Mouse (Mus musculus): ENCODE results near the gene Tmem248. TPM values are rescaled to one million over a fixed set of nuclear protein-coding genes. Genes with fewer than 3 reads are reported as not detected.

The Tmem248 gene
- polyA plus RNA-seq, 1 experiment from 2014 or later = 45.9 TPM

DNA sequence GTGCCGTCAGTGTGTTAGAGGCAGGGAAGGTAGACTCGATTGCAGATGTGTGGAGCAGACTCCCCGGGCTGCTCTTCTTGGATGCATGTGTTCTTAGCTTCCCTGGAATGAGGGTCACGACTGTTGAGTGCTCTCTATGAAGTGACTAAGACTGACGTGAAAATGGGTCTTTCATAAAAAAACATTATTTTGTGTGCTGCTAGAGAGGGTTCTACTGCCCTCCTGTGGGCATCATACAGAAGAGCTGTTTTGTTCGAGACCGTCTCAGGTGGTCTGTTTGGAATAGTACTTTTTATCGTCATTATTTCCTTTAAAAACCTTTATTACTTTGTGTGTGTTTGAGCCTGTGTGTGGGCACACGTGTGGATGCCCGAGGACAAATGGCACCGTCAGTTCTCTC lies 46.6 kb downstream of the Tmem248 start:
- Histone ChIP-seq H3K4me2 (replicated peaks; ENCODE audit: low read depth, low read length) (no peak overlapping the region), H3K9ac (ENCODE audit: low read depth, low read length) (no peak overlapping the region), H3K27me3 (ENCODE audit: control insufficient read depth, insufficient read depth, low read length) (no peaks in the 10 kb centered on the region), H3K36me3 (ENCODE audit: control insufficient read depth, insufficient read depth, low read length) (peaks cover 36% of the 10 kb centered on the region), H3K4me1 (ENCODE audit: control insufficient read depth, insufficient read depth, low read length) (no peaks in the 10 kb centered on the region), H3K9me3 (ENCODE audit: control insufficient read depth, low read length) (no peaks in the 10 kb centered on the region), H3K4me3 (ENCODE audit: low read length) (no peak overlapping the region), H3K27ac (ENCODE audit: low read depth, low read length) (no peak overlapping the region)
- ATAC-seq (ENCODE audit: low FRiP score, low TSS enrichment) = no peak
- WGBS = 76% methylated on average over 11 of the region's 11 CpGs

DNA sequence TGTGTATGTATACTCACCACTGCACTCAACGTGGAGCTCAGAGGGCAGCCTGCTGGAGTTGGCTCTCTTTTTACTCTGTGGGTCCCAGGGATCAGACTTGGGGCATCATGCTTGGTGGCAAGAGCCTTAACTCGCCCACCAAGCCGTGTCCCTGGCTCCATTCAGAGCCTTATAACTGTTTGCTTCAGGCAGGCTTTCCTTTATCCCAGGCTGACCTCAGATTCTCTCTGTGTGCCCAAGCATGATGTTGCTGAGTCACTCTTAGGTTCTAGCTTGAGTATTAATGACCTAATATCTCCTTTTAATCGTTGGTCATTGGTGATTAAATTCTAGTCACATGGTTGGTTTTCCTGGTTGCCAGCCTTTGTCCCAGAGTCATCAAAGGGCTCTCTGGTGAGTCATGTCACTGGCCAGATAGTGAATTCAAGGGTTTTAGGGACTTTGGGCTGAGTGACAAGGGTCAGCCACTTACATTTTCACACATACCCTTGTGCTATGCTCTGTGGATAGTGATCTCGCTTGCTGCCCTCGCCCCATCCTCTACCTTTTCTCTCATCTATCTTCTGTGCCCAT lies 47.6 kb downstream of the Tmem248 start:
- no peak for ATAC-seq (ENCODE audit: low FRiP score, low TSS enrichment)
- Histone ChIP-seq H3K36me3 (ENCODE audit: control insufficient read depth, insufficient read depth, low read length) (peaks cover 41% of the 10 kb centered on the region), H3K9me3 (ENCODE audit: control insufficient read depth, low read length) (no peaks in the 10 kb centered on the region), H3K27me3 (ENCODE audit: control insufficient read depth, insufficient read depth, low read length) (no peaks in the 10 kb centered on the region), H3K4me3 (ENCODE audit: low read length) (no peak overlapping the region), H3K4me1 (ENCODE audit: control insufficient read depth, insufficient read depth, low read length) (no peaks in the 10 kb centered on the region), H3K4me2 (replicated peaks; ENCODE audit: low read depth, low read length) (no peak overlapping the region), H3K9ac (ENCODE audit: low read depth, low read length) (no peak overlapping the region), H3K27ac (ENCODE audit: low read depth, low read length) (no peak overlapping the region)
- WGBS = 85% methylated on average over 6 of the region's 6 CpGs

- H3K36me3 ChIP-seq (ENCODE audit: control insufficient read depth, insufficient read depth, low read length) = peaks cover 54% of the 10 kb centered on the region
- WGBS = 90% methylated on average over 7 of the region's 7 CpGs
Observed at GRCm38 (mm10) chr5:130266651-130267050, 49.8 kb downstream of the Tmem248 start.

DNA sequence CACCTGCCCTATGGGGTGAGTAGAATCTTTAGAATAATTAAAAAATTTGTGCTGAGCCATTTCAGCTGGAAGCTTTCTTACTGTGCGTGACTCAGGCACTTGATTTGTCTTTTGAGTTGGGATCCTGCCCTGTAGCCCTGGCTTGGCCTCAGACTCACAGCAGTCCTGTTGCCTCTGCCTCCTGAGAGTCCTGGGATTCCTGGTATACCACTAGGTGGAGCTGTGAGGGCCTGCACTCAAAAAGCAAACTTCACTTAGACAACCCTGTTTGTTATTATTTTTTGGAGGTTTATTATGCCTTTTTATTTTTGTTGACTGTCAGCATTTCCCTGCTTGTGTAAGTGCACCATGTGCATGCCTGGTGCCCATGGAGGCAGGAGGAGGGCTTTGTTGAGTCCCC lies 50.4 kb downstream of the Tmem248 start:
- no peaks in the 10 kb centered on the region for H3K4me1 ChIP-seq (ENCODE audit: control insufficient read depth, insufficient read depth, low read length)
- H3K4me2 ChIP-seq (replicated peaks; ENCODE audit: low read depth, low read length) = no peak overlapping the region
- no peak for ATAC-seq (ENCODE audit: low FRiP score, low TSS enrichment)
- no peak overlapping the region for H3K4me3 ChIP-seq (ENCODE audit: low read length)
- no peaks in the 10 kb centered on the region for H3K9me3 ChIP-seq (ENCODE audit: control insufficient read depth, low read length)
- H3K36me3 ChIP-seq (ENCODE audit: control insufficient read depth, insufficient read depth, low read length) = peaks cover 59% of the 10 kb centered on the region
- no peak overlapping the region for H3K27ac ChIP-seq (ENCODE audit: low read depth, low read length)
- WGBS = 100% methylated on average over 1 of the region's 1 CpGs
- no peak overlapping the region for H3K9ac ChIP-seq (ENCODE audit: low read depth, low read length)
- H3K27me3 ChIP-seq (ENCODE audit: control insufficient read depth, insufficient read depth, low read length) = no peaks in the 10 kb centered on the region

More at GRCm38 (mm10) chr5:130266651-130267050, 49.8 kb downstream of the Tmem248 start:
- Histone ChIP-seq H3K4me1 (ENCODE audit: control insufficient read depth, insufficient read depth, low read length) (no peaks in the 10 kb centered on the region), H3K4me3 (ENCODE audit: low read length) (no peak overlapping the region), H3K27ac (ENCODE audit: low read depth, low read length) (no peak overlapping the region), H3K27me3 (ENCODE audit: control insufficient read depth, insufficient read depth, low read length) (no peaks in the 10 kb centered on the region), H3K4me2 (replicated peaks; ENCODE audit: low read depth, low read length) (no peak overlapping the region), H3K9me3 (ENCODE audit: control insufficient read depth, low read length) (no peaks in the 10 kb centered on the region), H3K9ac (ENCODE audit: low read depth, low read length) (no peak overlapping the region)
- no peak for ATAC-seq (ENCODE audit: low FRiP score, low TSS enrichment)

DNA sequence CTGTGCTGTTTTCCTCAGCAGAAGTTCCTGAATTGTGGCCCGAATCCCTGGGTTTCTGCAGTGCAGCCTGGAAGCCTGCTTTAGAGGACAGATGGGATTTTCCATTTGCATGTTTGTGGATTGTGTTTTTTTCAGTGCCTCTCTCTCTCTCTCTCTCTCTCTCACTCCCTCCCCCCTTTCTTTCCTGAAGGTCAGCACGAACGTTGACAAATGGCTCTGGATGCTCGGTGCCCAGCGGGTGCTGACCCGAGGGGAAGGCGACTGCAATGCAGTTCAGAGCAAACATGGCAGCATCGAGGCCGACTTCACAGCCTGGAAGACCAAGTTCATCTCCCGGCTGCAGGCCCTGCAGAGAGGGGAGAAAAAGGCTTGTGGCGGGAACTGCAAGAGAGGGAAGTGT lies 52.1 kb downstream of the Tmem248 start:
- H3K4me3 ChIP-seq (ENCODE audit: low read length) = no peak overlapping the region
- H3K27ac ChIP-seq (ENCODE audit: low read depth, low read length) = no peak overlapping the region
- whole genome bisulfite sequencing = 84% methylated on average over 11 of the region's 11 CpGs
- H3K9ac ChIP-seq (ENCODE audit: low read depth, low read length) = no peak overlapping the region
- ATAC-seq (ENCODE audit: low FRiP score, low TSS enrichment) = no peak
- no peak overlapping the region for H3K4me2 ChIP-seq (replicated peaks; ENCODE audit: low read depth, low read length)
- peaks cover 59% of the 10 kb centered on the region for H3K36me3 ChIP-seq (ENCODE audit: control insufficient read depth, insufficient read depth, low read length)
- no peaks in the 10 kb centered on the region for H3K27me3 ChIP-seq (ENCODE audit: control insufficient read depth, insufficient read depth, low read length)
- H3K9me3 ChIP-seq (ENCODE audit: control insufficient read depth, low read length) = no peaks in the 10 kb centered on the region
- no peaks in the 10 kb centered on the region for H3K4me1 ChIP-seq (ENCODE audit: control insufficient read depth, insufficient read depth, low read length)

GRCm38 (mm10) chr5:130272344-130272743 lies 55.5 kb downstream of the Tmem248 start:
- WGBS = 97% methylated on average over 1 of the region's 1 CpGs
- no peak overlapping the region for H3K9ac ChIP-seq (ENCODE audit: low read depth, low read length)
- no peak for ATAC-seq (ENCODE audit: low FRiP score, low TSS enrichment)
- H3K36me3 ChIP-seq (ENCODE audit: control insufficient read depth, insufficient read depth, low read length) = peaks cover 60% of the 10 kb centered on the region
- H3K4me1 ChIP-seq (ENCODE audit: control insufficient read depth, insufficient read depth, low read length) = no peaks in the 10 kb centered on the region
- no peak overlapping the region for H3K27ac ChIP-seq (ENCODE audit: low read depth, low read length)
- H3K9me3 ChIP-seq (ENCODE audit: control insufficient read depth, low read length) = no peaks in the 10 kb centered on the region
- H3K27me3 ChIP-seq (ENCODE audit: control insufficient read depth, insufficient read depth, low read length) = no peaks in the 10 kb centered on the region
- H3K4me3 ChIP-seq (ENCODE audit: low read length) = no peak overlapping the region
- H3K4me2 ChIP-seq (replicated peaks; ENCODE audit: low read depth, low read length) = no peak overlapping the region

GRCm38 (mm10) chr5:130273046-130273445 lies 56.2 kb downstream of the Tmem248 start:
- Histone ChIP-seq H3K4me3 (ENCODE audit: low read length) (no peak overlapping the region), H3K9ac (ENCODE audit: low read depth, low read length) (no peak overlapping the region), H3K36me3 (ENCODE audit: control insufficient read depth, insufficient read depth, low read length) (peaks cover 59% of the 10 kb centered on the region), H3K4me1 (ENCODE audit: control insufficient read depth, insufficient read depth, low read length) (no peaks in the 10 kb centered on the region), H3K27me3 (ENCODE audit: control insufficient read depth, insufficient read depth, low read length) (no peaks in the 10 kb centered on the region), H3K4me2 (replicated peaks; ENCODE audit: low read depth, low read length) (no peak overlapping the region), H3K27ac (ENCODE audit: low read depth, low read length) (no peak overlapping the region), H3K9me3 (ENCODE audit: control insufficient read depth, low read length) (no peaks in the 10 kb centered on the region)
- 90% methylated on average over 6 of the region's 6 CpGs for WGBS
- ATAC-seq (ENCODE audit: low FRiP score, low TSS enrichment) = no peak

DNA sequence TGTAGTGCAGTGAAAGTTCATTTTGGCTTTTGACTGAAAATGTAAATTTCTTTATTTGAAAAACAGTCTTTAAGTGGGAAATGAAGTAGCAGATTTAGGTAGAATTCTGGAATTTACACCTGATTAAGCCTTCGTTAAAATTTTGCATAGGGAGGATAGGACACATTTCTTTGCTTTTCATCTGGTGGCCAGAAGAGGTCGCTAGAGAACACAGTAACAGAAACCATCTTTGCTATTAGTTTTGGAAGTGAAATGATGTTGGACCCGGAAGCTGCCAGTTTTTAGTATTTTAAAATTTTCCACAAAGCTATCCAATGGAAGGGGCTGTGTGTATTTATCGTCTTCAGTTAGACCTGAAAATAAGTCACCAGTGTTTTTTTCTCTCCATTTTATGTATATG lies 58.6 kb downstream of the Tmem248 start:
- H3K27ac ChIP-seq (ENCODE audit: low read depth, low read length) = no peak overlapping the region
- H3K9ac ChIP-seq (ENCODE audit: low read depth, low read length) = no peak overlapping the region
- H3K4me2 ChIP-seq (replicated peaks; ENCODE audit: low read depth, low read length) = no peak overlapping the region
- H3K4me1 ChIP-seq (ENCODE audit: control insufficient read depth, insufficient read depth, low read length) = no peaks in the 10 kb centered on the region
- H3K4me3 ChIP-seq (ENCODE audit: low read length) = no peak overlapping the region
- peaks cover 51% of the 10 kb centered on the region for H3K36me3 ChIP-seq (ENCODE audit: control insufficient read depth, insufficient read depth, low read length)
- no peaks in the 10 kb centered on the region for H3K9me3 ChIP-seq (ENCODE audit: control insufficient read depth, low read length)
- ATAC-seq (ENCODE audit: low FRiP score, low TSS enrichment) = no peak
- 50% methylated on average over 4 of the region's 4 CpGs for WGBS
- H3K27me3 ChIP-seq (ENCODE audit: control insufficient read depth, insufficient read depth, low read length) = no peaks in the 10 kb centered on the region

DNA sequence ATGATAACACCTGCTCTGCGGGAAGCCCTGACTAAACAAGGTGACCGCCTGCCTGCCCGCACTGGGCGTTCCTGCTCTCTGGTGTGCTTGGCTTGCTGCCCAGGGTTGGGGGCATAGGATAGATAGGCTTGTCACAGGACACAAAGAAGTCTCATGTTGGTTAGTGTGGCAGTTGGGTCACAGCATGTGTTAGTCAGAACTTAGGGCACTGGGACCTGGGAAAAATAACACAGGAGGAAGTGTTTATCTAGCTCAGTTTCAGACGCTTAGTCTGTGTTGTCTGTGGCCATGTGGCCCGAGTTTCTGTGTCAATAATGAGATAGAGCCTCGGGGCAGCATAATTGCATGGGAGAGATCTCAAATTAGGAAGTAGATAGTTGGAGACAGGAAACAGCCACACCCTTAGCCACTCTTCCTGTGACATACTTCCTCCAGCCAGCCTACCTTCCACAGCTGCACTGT lies 61.2 kb downstream of the Tmem248 start:
- WGBS = 77% methylated on average over 7 of the region's 7 CpGs
- no peak overlapping the region for H3K27ac ChIP-seq (ENCODE audit: low read depth, low read length)
- H3K9me3 ChIP-seq (ENCODE audit: control insufficient read depth, low read length) = no peaks in the 10 kb centered on the region
- H3K9ac ChIP-seq (ENCODE audit: low read depth, low read length) = no peak overlapping the region
- H3K36me3 ChIP-seq (ENCODE audit: control insufficient read depth, insufficient read depth, low read length) = peaks cover 47% of the 10 kb centered on the region
- H3K4me1 ChIP-seq (ENCODE audit: control insufficient read depth, insufficient read depth, low read length) = no peaks in the 10 kb centered on the region
- ATAC-seq (ENCODE audit: low FRiP score, low TSS enrichment) = no peak
- H3K27me3 ChIP-seq (ENCODE audit: control insufficient read depth, insufficient read depth, low read length) = no peaks in the 10 kb centered on the region
- no peak overlapping the region for H3K4me2 ChIP-seq (replicated peaks; ENCODE audit: low read depth, low read length)
- H3K4me3 ChIP-seq (ENCODE audit: low read length) = no peak overlapping the region

Measured in kidney, embryonic 14.5 days (tissue).